Mouse (Mus musculus): ENCODE measurements around the gene Gck. TPM values are rescaled to one million over a fixed set of nuclear protein-coding genes. Genes with fewer than 3 reads are reported as not detected.
"Not testable (repeated sequence)": the region's sequence is repeated elsewhere in the genome, so short reads cannot be mapped to it uniquely, and the experiment has no call there.

Gene Gck
- polyA plus RNA-seq, 1 experiment from 2014 or later, result 1.2 TPM

DNA sequence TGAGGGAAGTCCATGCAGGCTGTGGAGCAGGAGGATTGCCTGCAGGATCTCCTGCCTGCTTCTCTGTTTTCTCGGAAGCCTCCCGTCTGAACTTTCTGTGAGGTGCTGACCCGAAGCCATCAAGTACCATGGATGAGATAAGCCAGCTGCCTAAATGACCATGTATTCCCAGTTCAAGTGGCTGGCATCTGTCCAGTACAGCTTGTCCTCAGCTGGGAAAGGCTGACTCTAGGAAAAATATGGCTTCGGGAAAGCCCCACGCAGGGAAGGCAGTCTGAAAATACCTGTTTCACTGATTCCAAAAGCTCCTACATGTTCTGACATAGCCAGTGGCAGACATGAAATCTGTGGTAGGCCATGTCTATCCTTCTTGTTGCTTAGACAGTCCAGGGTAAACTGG lies 2.6 kb upstream of the Gck start:
- Histone ChIP-seq H3K4me3 (ENCODE audit: low read depth, low read length) (no peak overlapping the region), H3K27ac (ENCODE audit: low read length) (no peak overlapping the region), H3K4me1 (ENCODE audit: insufficient read depth, low read depth, low read length) (peaks cover 7% of the 10 kb centered on the region; the same call in 1 of the 2 replicates), H3K9ac (replicated peaks; ENCODE audit: low read depth) (no peak overlapping the region), H3K9me3 (ENCODE audit: low read length) (no peaks in the 10 kb centered on the region), H3K4me2 (replicated peaks; ENCODE audit: low read depth, low read length) (no peak overlapping the region), H3K27me3 (replicated peaks; ENCODE audit: insufficient read depth, low read length) (no peaks in the 10 kb centered on the region), H3K36me3 (ENCODE audit: insufficient read depth, low read length) (no peaks in the 10 kb centered on the region)
- peak; percentile 44 for TF ChIP-seq EP300 (IDR thresholded peaks at IDR 0.05)
- TF ChIP-seq CTCF (IDR thresholded peaks at IDR 0.05), result no peak
- peak; percentile 85 for DNase-seq (ENCODE audit: low spot score)
- 26% methylated on average over 5 of the region's 5 CpGs for WGBS
- peak; percentile 40 for ATAC-seq

DNA sequence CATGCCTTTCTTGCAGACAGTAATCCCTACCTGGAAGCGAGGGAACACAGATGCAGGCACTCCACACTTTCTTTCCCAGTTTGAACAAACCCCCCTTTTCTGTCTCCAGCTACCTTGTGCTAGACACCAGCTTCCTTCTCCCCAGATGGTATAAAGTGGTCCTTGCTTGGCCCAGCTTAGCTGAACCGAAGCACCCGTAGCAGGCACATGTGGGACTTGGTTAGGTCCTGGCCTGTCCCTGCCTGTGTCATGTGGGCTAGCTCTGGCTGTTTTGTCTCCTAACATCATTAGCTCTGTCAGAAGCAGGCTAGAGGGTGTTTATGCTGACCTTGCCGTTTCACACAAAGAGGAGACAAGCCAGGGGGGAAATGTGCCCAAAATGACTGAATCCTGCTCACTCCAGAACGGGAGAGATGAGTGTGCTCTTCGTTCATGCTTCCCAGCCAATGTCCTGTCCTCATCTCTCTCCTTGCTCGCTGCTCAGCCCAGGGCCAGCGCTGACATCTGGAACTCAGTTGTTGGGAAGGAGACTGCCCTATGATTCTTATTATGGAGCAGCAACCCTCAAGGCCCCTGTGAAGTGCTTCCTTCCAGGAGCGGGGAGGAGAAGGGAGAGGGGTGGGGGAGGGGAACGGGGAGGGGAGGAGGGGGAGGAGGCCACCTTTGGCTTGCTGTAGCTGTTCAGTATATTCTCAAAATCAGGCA lies 1.2 kb downstream of the Gck start:
- DNase-seq (ENCODE audit: low spot score), result no peak
- Histone ChIP-seq H3K27ac (ENCODE audit: low read length) (no peak overlapping the region), H3K4me1 (ENCODE audit: insufficient read depth, low read depth, low read length) (no peaks in the 10 kb centered on the region), H3K4me2 (replicated peaks; ENCODE audit: low read depth, low read length) (no peak overlapping the region), H3K36me3 (ENCODE audit: insufficient read depth, low read length) (no peaks in the 10 kb centered on the region), H3K9me3 (ENCODE audit: low read length) (no peaks in the 10 kb centered on the region), H3K27me3 (replicated peaks; ENCODE audit: insufficient read depth, low read length) (no peaks in the 10 kb centered on the region), H3K4me3 (ENCODE audit: low read depth, low read length) (no peak overlapping the region), H3K9ac (replicated peaks; ENCODE audit: low read depth) (no peak overlapping the region)
- WGBS, result 41% methylated on average over 10 of the region's 10 CpGs
- TF ChIP-seq CTCF (IDR thresholded peaks at IDR 0.05), result no peak
- no peak for TF ChIP-seq EP300 (IDR thresholded peaks at IDR 0.05)
- no peak for ATAC-seq

DNA sequence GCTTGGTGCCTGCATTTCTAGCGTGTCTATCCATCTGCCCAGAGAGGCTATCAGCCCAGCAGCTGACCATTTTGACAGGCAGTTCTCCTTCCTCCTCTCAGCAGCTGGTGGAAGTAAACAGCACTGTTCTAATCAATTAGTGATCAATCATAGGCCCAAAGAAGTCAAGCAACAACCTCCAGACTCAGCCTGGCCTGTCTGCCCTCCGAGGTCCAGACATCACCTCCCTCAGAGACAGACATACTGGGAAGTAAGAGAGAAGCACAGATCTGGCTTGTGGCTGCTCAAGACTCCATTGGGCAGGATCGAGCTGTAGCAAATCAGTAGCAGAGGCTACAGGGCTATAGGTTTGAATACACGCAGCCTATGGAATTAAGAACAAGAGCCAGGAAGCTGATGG lies 2.1 kb downstream of the Gck start:
- Histone ChIP-seq H3K27me3 (replicated peaks; ENCODE audit: insufficient read depth, low read length) (no peaks in the 10 kb centered on the region), H3K36me3 (ENCODE audit: insufficient read depth, low read length) (no peaks in the 10 kb centered on the region), H3K4me3 (ENCODE audit: low read depth, low read length) (no peak overlapping the region), H3K4me2 (replicated peaks; ENCODE audit: low read depth, low read length) (no peak overlapping the region), H3K27ac (ENCODE audit: low read length) (no peak overlapping the region), H3K4me1 (ENCODE audit: insufficient read depth, low read depth, low read length) (no peaks in the 10 kb centered on the region), H3K9me3 (ENCODE audit: low read length) (no peaks in the 10 kb centered on the region), H3K9ac (replicated peaks; ENCODE audit: low read depth) (no peak overlapping the region)
- 31% methylated on average over 4 of the region's 4 CpGs for WGBS
- TF ChIP-seq EP300 (IDR thresholded peaks at IDR 0.05) (no peak), CTCF (IDR thresholded peaks at IDR 0.05) (no peak)
- DNase-seq (ENCODE audit: low spot score) (no peak), ATAC-seq (no peak)

DNA sequence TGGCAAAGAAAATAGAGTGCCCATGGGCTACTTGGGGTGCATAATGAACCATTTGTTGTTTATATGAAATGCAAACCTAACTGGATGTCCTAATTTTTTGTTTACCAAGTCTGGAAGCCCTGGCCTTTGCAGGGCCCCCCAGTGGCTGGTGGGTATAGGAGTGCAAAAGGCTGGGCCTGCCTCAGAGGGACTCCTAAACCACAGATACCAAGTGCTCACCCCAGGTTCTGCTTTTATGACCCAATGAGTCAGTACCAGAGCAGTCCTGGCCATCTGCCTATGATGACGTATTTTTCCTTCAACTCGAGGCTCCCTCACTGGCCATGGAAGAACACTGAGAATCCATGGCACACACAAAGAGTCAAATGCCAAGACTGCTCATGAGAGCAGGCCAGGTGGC lies 4.8 kb downstream of the Gck start:
- ATAC-seq (no peak), DNase-seq (ENCODE audit: low spot score) (no peak)
- no peaks in the 10 kb centered on the region for H3K36me3 ChIP-seq (ENCODE audit: insufficient read depth, low read length)
- no peak overlapping the region for H3K4me2 ChIP-seq (replicated peaks; ENCODE audit: low read depth, low read length)
- H3K9ac ChIP-seq (replicated peaks; ENCODE audit: low read depth), result no peak overlapping the region
- no peaks in the 10 kb centered on the region for H3K4me1 ChIP-seq (ENCODE audit: insufficient read depth, low read depth, low read length)
- H3K4me3 ChIP-seq (ENCODE audit: low read depth, low read length), result no peak overlapping the region
- 60% methylated on average over 2 of the region's 2 CpGs for WGBS
- H3K9me3 ChIP-seq (ENCODE audit: low read length), result no peaks in the 10 kb centered on the region
- no peaks in the 10 kb centered on the region for H3K27me3 ChIP-seq (replicated peaks; ENCODE audit: insufficient read depth, low read length)
- no peak; the same call in 1 of the 2 replicates for TF ChIP-seq CTCF (IDR thresholded peaks at IDR 0.05)
- no peak for TF ChIP-seq EP300 (IDR thresholded peaks at IDR 0.05)
- H3K27ac ChIP-seq (ENCODE audit: low read length), result no peak overlapping the region

DNA sequence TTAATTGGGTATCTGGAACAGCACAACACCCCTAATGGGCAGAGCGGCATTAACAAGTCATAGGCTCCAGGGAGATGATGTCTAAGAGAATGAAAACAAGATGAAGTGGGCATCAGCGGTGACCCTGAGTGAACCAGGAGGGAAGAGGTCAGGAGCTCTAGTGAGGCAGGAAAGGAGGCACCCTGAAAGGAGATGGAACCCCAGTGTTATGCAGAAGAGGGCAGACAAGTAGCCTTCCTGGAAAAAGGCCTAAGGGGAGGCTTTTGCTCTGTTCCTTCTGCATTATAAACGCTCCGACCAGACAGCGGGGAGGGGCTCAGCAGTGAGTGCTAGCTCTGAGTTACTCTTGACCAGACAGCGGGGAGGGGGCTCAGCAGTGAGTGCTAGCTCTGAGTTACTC lies 6.9 kb downstream of the Gck start:
- TF ChIP-seq CTCF (IDR thresholded peaks at IDR 0.05) (no peak), EP300 (IDR thresholded peaks at IDR 0.05) (no peak)
- 82% methylated on average over 6 of the region's 6 CpGs for WGBS
- H3K36me3 ChIP-seq (ENCODE audit: insufficient read depth, low read length), result no peaks in the 10 kb centered on the region
- no peak overlapping the region for H3K27ac ChIP-seq (ENCODE audit: low read length)
- no peaks in the 10 kb centered on the region for H3K9me3 ChIP-seq (ENCODE audit: low read length)
- no peak overlapping the region for H3K9ac ChIP-seq (replicated peaks; ENCODE audit: low read depth)
- H3K4me2 ChIP-seq (replicated peaks; ENCODE audit: low read depth, low read length), result no peak overlapping the region
- no peak for DNase-seq (ENCODE audit: low spot score)
- ATAC-seq, result no peak
- no peaks in the 10 kb centered on the region for H3K27me3 ChIP-seq (replicated peaks; ENCODE audit: insufficient read depth, low read length)
- H3K4me3 ChIP-seq (ENCODE audit: low read depth, low read length), result no peak overlapping the region
- no peaks in the 10 kb centered on the region for H3K4me1 ChIP-seq (ENCODE audit: insufficient read depth, low read depth, low read length)

DNA sequence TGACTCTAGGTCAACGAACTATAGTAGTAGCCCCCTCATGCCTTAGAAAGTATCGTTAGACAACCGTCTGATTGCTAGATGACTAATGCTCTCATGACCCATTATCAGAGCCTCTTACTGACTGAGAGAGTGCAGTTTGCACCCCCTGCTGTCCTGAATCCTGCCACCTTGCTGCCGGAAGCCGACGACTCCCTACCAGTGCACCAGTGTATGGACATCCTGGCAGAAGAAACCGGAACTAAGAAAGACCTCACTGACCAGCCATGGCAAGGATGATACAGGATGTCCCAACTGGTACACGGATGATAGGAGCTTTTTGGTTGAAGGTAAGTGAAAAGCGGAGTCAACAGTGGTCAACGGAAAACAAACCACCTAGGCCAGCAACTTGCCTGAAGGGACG lies 15.3 kb downstream of the Gck start:
- not testable (repeated sequence) for H3K4me3 ChIP-seq (ENCODE audit: low read depth, low read length); H3K9ac ChIP-seq (replicated peaks; ENCODE audit: low read depth); ATAC-seq; H3K36me3 ChIP-seq (ENCODE audit: insufficient read depth, low read length); H3K27ac ChIP-seq (ENCODE audit: low read length); H3K9me3 ChIP-seq (ENCODE audit: low read length); H3K27me3 ChIP-seq (replicated peaks; ENCODE audit: insufficient read depth, low read length); H3K4me2 ChIP-seq (replicated peaks; ENCODE audit: low read depth, low read length); H3K4me1 ChIP-seq (ENCODE audit: insufficient read depth, low read depth, low read length); DNase-seq (ENCODE audit: low spot score)
- WGBS, result 94% methylated on average over 11 of the region's 11 CpGs

DNA sequence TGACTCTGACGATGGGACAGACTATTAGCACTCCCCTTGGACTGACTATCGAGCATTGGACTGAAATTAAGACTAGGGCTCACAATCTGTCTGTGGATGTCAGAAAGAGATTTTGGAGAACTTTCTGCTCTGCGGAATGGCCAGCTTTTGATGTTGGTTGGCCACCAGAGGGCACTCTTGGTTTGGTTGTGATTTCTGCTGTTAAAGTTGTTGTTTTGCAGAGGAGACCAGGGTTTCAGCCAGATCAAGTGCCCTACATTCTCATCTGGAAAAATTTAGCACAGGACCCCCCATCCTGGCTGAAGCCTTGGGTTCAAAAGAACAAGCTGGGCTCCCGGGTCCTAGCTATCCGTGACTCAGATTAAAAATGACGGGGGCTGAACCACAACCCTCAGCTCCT lies 17.9 kb downstream of the Gck start:
- not testable (repeated sequence) for H3K4me2 ChIP-seq (replicated peaks; ENCODE audit: low read depth, low read length); DNase-seq (ENCODE audit: low spot score); H3K4me3 ChIP-seq (ENCODE audit: low read depth, low read length); H3K9ac ChIP-seq (replicated peaks; ENCODE audit: low read depth); H3K27ac ChIP-seq (ENCODE audit: low read length); ATAC-seq; H3K4me1 ChIP-seq (ENCODE audit: insufficient read depth, low read depth, low read length); H3K36me3 ChIP-seq (ENCODE audit: insufficient read depth, low read length); H3K27me3 ChIP-seq (replicated peaks; ENCODE audit: insufficient read depth, low read length); H3K9me3 ChIP-seq (ENCODE audit: low read length)
- TF ChIP-seq CTCF (IDR thresholded peaks at IDR 0.05), result peak; percentile 46
- WGBS, result 87% methylated on average over 6 of the region's 6 CpGs
